Comparison of ENCODE assay signal across 9 mouse cellular contexts in the genomic region with DNA sequence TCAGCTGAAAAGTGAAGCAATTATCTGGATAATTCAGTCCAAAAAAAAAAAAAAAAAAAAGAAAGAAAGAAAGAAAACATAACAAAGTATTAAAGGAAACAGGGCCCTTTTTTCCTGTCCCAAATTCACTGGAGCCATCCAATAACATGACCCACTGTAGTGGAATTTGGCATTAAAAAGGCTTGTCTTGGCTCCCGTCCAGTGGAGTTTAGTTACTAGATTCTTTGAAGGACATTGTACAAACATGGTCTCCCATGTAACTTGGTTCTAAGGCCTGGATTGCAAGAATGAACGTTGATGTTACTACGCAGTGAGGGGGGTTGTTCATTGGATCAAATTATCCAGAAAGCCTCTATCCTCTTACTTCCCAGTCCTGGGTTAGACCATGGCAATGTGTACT.
A peak's percentile ranks its signal among the peaks of the same experiment; 100 is the strongest.
DNase-seq lines count a peak whose midpoint lies in the region; ATAC-seq lines count a peak whose summit lies in the region.
"Had no signal": no experiment of that assay in that cellular context is flagged by ENCODE, and none has a peak within 500 bp of the region (broad histone marks: within the 10 kb centered on the region; RNA-seq: fewer than 3 reads in every experiment).

No protein-coding gene starts in this region.

- WGBS in forebrain, embryonic 14.5 days = 40% methylated on average over 3 of the region's 3 CpGs
- 33% methylated on average over 3 of the region's 3 CpGs for WGBS in forebrain, embryonic 15.5 days
- 41% methylated on average over 3 of the region's 3 CpGs for WGBS in embryonic facial prominence, embryonic 14.5 days
- WGBS in kidney, embryonic 15.5 days = 24% methylated on average over 3 of the region's 3 CpGs
- WGBS in forebrain, embryonic 13.5 days = 54% methylated on average over 3 of the region's 3 CpGs

- H3K27ac ChIP-seq in forebrain, embryonic 14.5 days (ENCODE audit: low read depth, low read length) = no peak overlapping the region
- H3K27ac ChIP-seq in forebrain, embryonic 15.5 days (replicated peaks) = no peak overlapping the region
- H3K27ac ChIP-seq in embryonic facial prominence, embryonic 14.5 days (replicated peaks; ENCODE audit: low read depth, low read length) = no peak overlapping the region
- peak overlapping the region; percentile 74 for H3K27ac ChIP-seq in kidney, embryonic 15.5 days
- no peak overlapping the region for H3K27ac ChIP-seq in forebrain, embryonic 13.5 days
- H3K27ac ChIP-seq: liver, embryonic 15.5 days had no signal

- DNase-seq in forebrain, embryonic 14.5 days (ENCODE audit: low spot score) = peak; percentile 74
- DNase-seq in 3134 (ENCODE audit: extremely low read depth, insufficient read length, low spot score) = peak; percentile 46
- DNase-seq in embryonic facial prominence, embryonic 14.5 days (ENCODE audit: low spot score) = peak; percentile 91
- no peak for DNase-seq in cerebellum, adult 9-11 months
- DNase-seq in retina, embryonic 14.5 days (ENCODE audit: low spot score) = no peak

- no peak for ATAC-seq in forebrain, embryonic 14.5 days
- no peak for ATAC-seq in forebrain, embryonic 15.5 days (replicated peaks)
- ATAC-seq in embryonic facial prominence, embryonic 14.5 days (ENCODE audit: low read depth) = peak; percentile 41; the same call in 1 of the 2 replicates
- ATAC-seq in kidney, embryonic 15.5 days (replicated peaks; ENCODE audit: low FRiP score) = 0 out of 2 replicates have a peak, but pooled peaks have one; percentile 40
- no peak for ATAC-seq in forebrain, embryonic 13.5 days

- H3K9ac ChIP-seq in forebrain, embryonic 14.5 days (ENCODE audit: low read length) = no peak overlapping the region
- H3K9ac ChIP-seq in forebrain, embryonic 15.5 days (replicated peaks) = no peak overlapping the region
- no peak overlapping the region for H3K9ac ChIP-seq in embryonic facial prominence, embryonic 14.5 days (ENCODE audit: low read depth, low read length)
- no peak overlapping the region for H3K9ac ChIP-seq in kidney, embryonic 15.5 days
- H3K9ac ChIP-seq in forebrain, embryonic 13.5 days = no peak overlapping the region
- H3K9ac ChIP-seq: liver, embryonic 15.5 days had no signal

- H3K4me2 ChIP-seq in forebrain, embryonic 14.5 days (ENCODE audit: low read length) = no peak overlapping the region
- H3K4me2 ChIP-seq in forebrain, embryonic 15.5 days (replicated peaks) = no peak overlapping the region
- no peak overlapping the region for H3K4me2 ChIP-seq in embryonic facial prominence, embryonic 14.5 days (ENCODE audit: low read depth, low read length)
- H3K4me2 ChIP-seq in kidney, embryonic 15.5 days = no peak overlapping the region
- H3K4me2 ChIP-seq in forebrain, embryonic 13.5 days = no peak overlapping the region
- H3K4me2 ChIP-seq: liver, embryonic 15.5 days had no signal

- no peaks in the 10 kb centered on the region for H3K9me3 ChIP-seq in forebrain, embryonic 14.5 days (replicated peaks; ENCODE audit: control insufficient read depth, low read length)
- H3K9me3 ChIP-seq in forebrain, embryonic 15.5 days = no peaks in the 10 kb centered on the region
- H3K9me3 ChIP-seq in embryonic facial prominence, embryonic 14.5 days (ENCODE audit: control insufficient read depth, low read length) = no peaks in the 10 kb centered on the region
- no peaks in the 10 kb centered on the region for H3K9me3 ChIP-seq in kidney, embryonic 15.5 days (replicated peaks)
- H3K9me3 ChIP-seq in forebrain, embryonic 13.5 days (replicated peaks) = no peaks in the 10 kb centered on the region
- H3K9me3 ChIP-seq: liver, embryonic 15.5 days had no signal

- H3K36me3 ChIP-seq in forebrain, embryonic 14.5 days (ENCODE audit: control insufficient read depth, insufficient read depth, low read length) = no peaks in the 10 kb centered on the region
- H3K36me3 ChIP-seq in forebrain, embryonic 15.5 days = no peaks in the 10 kb centered on the region
- H3K36me3 ChIP-seq in embryonic facial prominence, embryonic 14.5 days (ENCODE audit: control insufficient read depth, insufficient read depth, low read length) = no peaks in the 10 kb centered on the region
- H3K36me3 ChIP-seq in kidney, embryonic 15.5 days = no peaks in the 10 kb centered on the region
- H3K36me3 ChIP-seq in forebrain, embryonic 13.5 days (ENCODE audit: poor library complexity, severe bottlenecking) = no peaks in the 10 kb centered on the region
- H3K36me3 ChIP-seq: liver, embryonic 15.5 days had no signal

- H3K27me3 ChIP-seq in forebrain, embryonic 14.5 days (replicated peaks; ENCODE audit: control insufficient read depth, insufficient read depth, low read length) = no peaks in the 10 kb centered on the region
- peaks cover 9% of the 10 kb centered on the region; the same call in 1 of the 2 replicates for H3K27me3 ChIP-seq in forebrain, embryonic 15.5 days
- H3K27me3 ChIP-seq in embryonic facial prominence, embryonic 14.5 days (replicated peaks; ENCODE audit: control insufficient read depth, insufficient read depth, low read length) = no peaks in the 10 kb centered on the region
- H3K27me3 ChIP-seq in kidney, embryonic 15.5 days = no peaks in the 10 kb centered on the region; the same call in 1 of the 2 replicates
- H3K27me3 ChIP-seq in forebrain, embryonic 13.5 days = peaks cover 13% of the 10 kb centered on the region

- H3K4me1 ChIP-seq in forebrain, embryonic 14.5 days (ENCODE audit: control insufficient read depth, insufficient read depth, low read length) = no peaks in the 10 kb centered on the region; the same call in 1 of the 2 replicates
- H3K4me1 ChIP-seq in forebrain, embryonic 15.5 days = no peaks in the 10 kb centered on the region
- peaks cover 22% of the 10 kb centered on the region for H3K4me1 ChIP-seq in embryonic facial prominence, embryonic 14.5 days (ENCODE audit: control insufficient read depth, insufficient read depth, low read length)
- H3K4me1 ChIP-seq in kidney, embryonic 15.5 days = peaks cover 45% of the 10 kb centered on the region
- peaks cover 8% of the 10 kb centered on the region; the same call in 1 of the 2 replicates for H3K4me1 ChIP-seq in forebrain, embryonic 13.5 days

- no peak overlapping the region for H3K4me3 ChIP-seq in forebrain, embryonic 14.5 days (ENCODE audit: low read depth, low read length)
- H3K4me3 ChIP-seq in forebrain, embryonic 15.5 days = no peak overlapping the region
- H3K4me3 ChIP-seq in embryonic facial prominence, embryonic 14.5 days (ENCODE audit: low read depth, low read length) = no peak overlapping the region
- H3K4me3 ChIP-seq in kidney, embryonic 15.5 days (replicated peaks) = no peak overlapping the region
- H3K4me3 ChIP-seq in forebrain, embryonic 13.5 days = no peak overlapping the region
- H3K4me3 ChIP-seq: liver, embryonic 15.5 days had no signal

Comparison
In these comparisons a context has a peak if more than half of its experiments do, and no peak if none do; other contexts are left out.
1. ATAC-seq: peak in embryonic facial prominence, embryonic 14.5 days (single experiment) and kidney, embryonic 15.5 days (single experiment); none in forebrain, embryonic 14.5 days (single experiment), forebrain, embryonic 15.5 days (single experiment) and forebrain, embryonic 13.5 days (single experiment).
2. DNase-seq: peak in forebrain, embryonic 14.5 days (single experiment), 3134 (single experiment) and embryonic facial prominence, embryonic 14.5 days (single experiment); none in cerebellum, adult 9-11 months (single experiment) and retina, embryonic 14.5 days (single experiment).